9 mouse cellular contexts compared by ENCODE assay signal in the genomic region with DNA sequence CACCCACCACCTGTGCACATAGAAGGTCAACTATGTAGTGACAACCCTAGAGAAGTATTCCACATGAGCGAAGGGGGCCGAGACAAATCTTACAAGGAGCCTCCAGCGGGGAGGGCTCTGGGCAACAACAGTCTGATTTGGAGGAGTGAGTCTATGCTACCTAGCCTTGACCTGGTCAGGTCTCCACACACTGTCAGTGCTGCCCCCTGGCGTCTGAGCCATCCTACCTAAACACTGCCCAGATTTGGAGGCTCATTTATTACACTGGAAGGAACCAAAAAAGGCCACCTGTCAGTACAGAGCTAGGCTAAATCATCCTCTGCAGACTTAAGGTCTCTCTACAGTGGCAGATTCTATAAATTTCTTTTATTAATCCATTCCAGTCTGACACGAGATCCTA. TPM values are rescaled to one million over a fixed set of nuclear protein-coding genes. Genes with fewer than 3 reads are reported as not detected.
DNase-seq lines count a peak whose midpoint lies in the region; ATAC-seq and TF ChIP-seq lines count a peak whose summit lies in the region.
"Had no signal": no experiment of that assay in that cellular context is flagged by ENCODE, and none has a peak within 500 bp of the region (broad histone marks: within the 10 kb centered on the region; RNA-seq: fewer than 3 reads in every experiment).

No protein-coding gene starts in this region.

- peak; percentile 91 for DNase-seq in midbrain, embryonic 11.5 days (ENCODE audit: low spot score, missing footprints)
- peak; percentile 79 to 91 for DNase-seq in adrenal gland, adult (ENCODE audit: inconsistent age in 2 of 2, low spot score in 1 of 2)
- peak; percentile 84 for DNase-seq in embryo, embryonic 10 days (ENCODE audit: low spot score)
- peak; percentile 79 to 86 for DNase-seq in heart, postnatal 14 days
- DNase-seq in liver, embryonic 14.5 days (ENCODE audit: low read depth in 3 of 3, low spot score in 3 of 3), result peak in 1 of 3 experiments; percentile 4
- peak; percentile 38 for DNase-seq in skeletal muscle tissue, adult 2 months (ENCODE audit: low read depth, low spot score)
- no peak for DNase-seq in layer of hippocampus, adult 18-20 months (ENCODE audit: low spot score in 2 of 2)

- no peak for TF ChIP-seq EP300 in liver, embryonic 14.5 days (IDR thresholded peaks at IDR 0.05; ENCODE audit: low read depth)

- peak; percentile 71 for TF ChIP-seq CTCF in liver, embryonic 14.5 days (IDR thresholded peaks at IDR 0.05; ENCODE audit: low read depth)

- H3K4me1 ChIP-seq in midbrain, embryonic 11.5 days (ENCODE audit: control insufficient read depth, insufficient read depth, low read length), result no peaks in the 10 kb centered on the region
- no peaks in the 10 kb centered on the region for H3K4me1 ChIP-seq in midbrain, embryonic 15.5 days
- no peaks in the 10 kb centered on the region for H3K4me1 ChIP-seq in liver, embryonic 14.5 days (replicated peaks; ENCODE audit: control insufficient read depth in 2 of 2, insufficient read depth in 2 of 2, low read length in 1 of 2)

- no peak overlapping the region for H3K4me2 ChIP-seq in midbrain, embryonic 11.5 days
- H3K4me2 ChIP-seq in midbrain, embryonic 15.5 days, result no peak overlapping the region
- H3K4me2 ChIP-seq in liver, embryonic 14.5 days (ENCODE audit: low read depth), result no peak overlapping the region

- H3K9me3 ChIP-seq in midbrain, embryonic 11.5 days (ENCODE audit: control insufficient read depth, low read length), result no peaks in the 10 kb centered on the region
- H3K9me3 ChIP-seq in midbrain, embryonic 15.5 days, result no peaks in the 10 kb centered on the region
- H3K9me3 ChIP-seq in liver, embryonic 14.5 days (ENCODE audit: control insufficient read depth, low read length), result no peaks in the 10 kb centered on the region

- H3K27ac ChIP-seq in midbrain, embryonic 11.5 days (ENCODE audit: low read depth, low read length), result no peak overlapping the region
- H3K27ac ChIP-seq in midbrain, embryonic 15.5 days, result no peak overlapping the region
- no peak overlapping the region for H3K27ac ChIP-seq in liver, embryonic 14.5 days

- no peak overlapping the region for H3K9ac ChIP-seq in midbrain, embryonic 11.5 days (ENCODE audit: low read length)
- H3K9ac ChIP-seq in midbrain, embryonic 15.5 days, result no peak overlapping the region
- no peak overlapping the region for H3K9ac ChIP-seq in liver, embryonic 14.5 days (replicated peaks)

- no peaks in the 10 kb centered on the region for H3K27me3 ChIP-seq in midbrain, embryonic 11.5 days (ENCODE audit: control insufficient read depth, insufficient read depth, low read length)
- no peaks in the 10 kb centered on the region for H3K27me3 ChIP-seq in midbrain, embryonic 15.5 days (replicated peaks)
- no peaks in the 10 kb centered on the region for H3K27me3 ChIP-seq in liver, embryonic 14.5 days (ENCODE audit: control insufficient read depth, insufficient read depth, low read length)

- 74% methylated on average over 5 of the region's 5 CpGs for WGBS in midbrain, embryonic 11.5 days
- WGBS in midbrain, embryonic 15.5 days, result 69% methylated on average over 5 of the region's 5 CpGs
- WGBS in liver, embryonic 14.5 days (ENCODE audit: insufficient replicate concordance), result 63% methylated on average over 5 of the region's 5 CpGs

- H3K36me3 ChIP-seq in midbrain, embryonic 11.5 days (ENCODE audit: control insufficient read depth, insufficient read depth, low read length), result peaks cover 44% of the 10 kb centered on the region
- H3K36me3 ChIP-seq in midbrain, embryonic 15.5 days (replicated peaks), result peaks cover 55% of the 10 kb centered on the region
- H3K36me3 ChIP-seq in liver, embryonic 14.5 days (replicated peaks; ENCODE audit: control insufficient read depth, insufficient read depth, low read depth), result peaks cover 66% of the 10 kb centered on the region

- ATAC-seq in midbrain, embryonic 11.5 days (ENCODE audit: low FRiP score), result no peak
- ATAC-seq in midbrain, embryonic 15.5 days (replicated peaks), result no peak
- no peak for ATAC-seq in liver, embryonic 14.5 days (ENCODE audit: insufficient read depth)

- H3K4me3 ChIP-seq in midbrain, embryonic 11.5 days (ENCODE audit: low read depth, low read length), result no peak overlapping the region
- no peak overlapping the region for H3K4me3 ChIP-seq in midbrain, embryonic 15.5 days
- H3K4me3 ChIP-seq in liver, embryonic 14.5 days (ENCODE audit: insufficient read depth in 1 of 2, low read depth in 2 of 2, low read length in 2 of 2), result no peak overlapping the region

- intact Hi-C loops in heart, postnatal 14 days (cut with DNase I), result loop anchor here (1.0 kb wide), 1 partner anchor 78 kb away; no protein-coding TSS in a partner anchor

RNA-seq across cellular contexts. Expression of a gene that starts 16.2 kb away (rescaled TPM):
- not detected in 2 replicates for polyA plus RNA-seq in midbrain, embryonic 11.5 days (2014; fragmentation: Nextera tagmentation; extraction: Ambion mirVana)
- 13.7 and 14.8 TPM in 2 replicates for polyA plus RNA-seq in midbrain, embryonic 15.5 days (2015; fragmentation: Nextera tagmentation; extraction: Ambion mirVana)
- 10 to 100 TPM; 20.4 to 25.4 TPM for total RNA-seq in heart, postnatal 14 days (2021)
- polyA plus RNA-seq in liver, embryonic 14.5 days (2012; rRNA removed), result not detected in 2 replicates
- not detected in 2 replicates for polyA plus RNA-seq in liver, embryonic 14.5 days (2014; fragmentation: Nextera tagmentation; extraction: Ambion mirVana)
- total RNA-seq in layer of hippocampus, adult 18-20 months (2021), result 1 to 10 TPM; 4.0 to 4.8 TPM

RNA-seq across cellular contexts. Expression of a gene that starts 28.9 kb away (rescaled TPM):
- 240 and 252 TPM in 2 replicates for polyA plus RNA-seq in midbrain, embryonic 11.5 days (2014; fragmentation: Nextera tagmentation; extraction: Ambion mirVana)
- polyA plus RNA-seq in midbrain, embryonic 15.5 days (2015; fragmentation: Nextera tagmentation; extraction: Ambion mirVana), result 133 and 146 TPM in 2 replicates
- 10 to 100 TPM; 39.2 to 40.5 TPM for total RNA-seq in heart, postnatal 14 days (2021)
- polyA plus RNA-seq in liver, embryonic 14.5 days (2012; rRNA removed), result 51.1 and 51.8 TPM in 2 replicates
- polyA plus RNA-seq in liver, embryonic 14.5 days (2014; fragmentation: Nextera tagmentation; extraction: Ambion mirVana), result 88.8 and 116 TPM in 2 replicates
- total RNA-seq in layer of hippocampus, adult 18-20 months (2021), result 100 to 1,000 TPM; 123 to 126 TPM

RNA-seq across cellular contexts. Expression of a gene that starts 29.1 kb away (rescaled TPM):
- 1.6 and 1.9 TPM in 2 replicates for polyA plus RNA-seq in midbrain, embryonic 11.5 days (2014; fragmentation: Nextera tagmentation; extraction: Ambion mirVana)
- polyA plus RNA-seq in midbrain, embryonic 15.5 days (2015; fragmentation: Nextera tagmentation; extraction: Ambion mirVana), result 2.0 and 2.2 TPM in 2 replicates
- under 1 TPM; 0.14 to 0.22 TPM for total RNA-seq in heart, postnatal 14 days (2021)
- polyA plus RNA-seq in liver, embryonic 14.5 days (2012; rRNA removed), result 0.29 and 0.59 TPM in 2 replicates
- 0.75 and 1.1 TPM in 2 replicates for polyA plus RNA-seq in liver, embryonic 14.5 days (2014; fragmentation: Nextera tagmentation; extraction: Ambion mirVana)
- total RNA-seq in layer of hippocampus, adult 18-20 months (2021), result 1 to 10 TPM; 1.5 to 2.2 TPM
- total RNA-seq: gastrocnemius, postnatal 4 days had no signal

RNA-seq across cellular contexts. Expression of a gene that starts 32.4 kb away (rescaled TPM):
- polyA plus RNA-seq in midbrain, embryonic 11.5 days (2014; fragmentation: Nextera tagmentation; extraction: Ambion mirVana), result 85.5 and 87.8 TPM in 2 replicates
- 36.9 TPM in 2 replicates for polyA plus RNA-seq in midbrain, embryonic 15.5 days (2015; fragmentation: Nextera tagmentation; extraction: Ambion mirVana)
- 10 to 100 TPM; 37.7 to 42.6 TPM for total RNA-seq in heart, postnatal 14 days (2021)
- polyA plus RNA-seq in liver, embryonic 14.5 days (2012; rRNA removed), result 1.2 and 1.7 TPM in 2 replicates
- polyA plus RNA-seq in liver, embryonic 14.5 days (2014; fragmentation: Nextera tagmentation; extraction: Ambion mirVana), result 1.1 and 1.5 TPM in 2 replicates
- 1 to 10 TPM; 3.0 to 3.8 TPM for total RNA-seq in layer of hippocampus, adult 18-20 months (2021)

RNA-seq across cellular contexts. Expression of a gene that starts 33.1 kb away (rescaled TPM):
- polyA plus RNA-seq in midbrain, embryonic 11.5 days (2014; fragmentation: Nextera tagmentation; extraction: Ambion mirVana), result 0.10 and 0.11 TPM in 2 replicates
- not detected in 2 replicates for polyA plus RNA-seq in midbrain, embryonic 15.5 days (2015; fragmentation: Nextera tagmentation; extraction: Ambion mirVana)
- not detected for total RNA-seq in heart, postnatal 14 days (2021)
- polyA plus RNA-seq in liver, embryonic 14.5 days (2012; rRNA removed), result not detected in 2 replicates
- 0.06 TPM in 1 of 2 replicates, not detected in the other for polyA plus RNA-seq in liver, embryonic 14.5 days (2014; fragmentation: Nextera tagmentation; extraction: Ambion mirVana)
- total RNA-seq in layer of hippocampus, adult 18-20 months (2021), result under 1 TPM in 1 of 2 experiments, not detected in 1; 0.27 TPM
- total RNA-seq: gastrocnemius, postnatal 4 days had no signal

Comparison
In these comparisons a context has a peak if more than half of its experiments do, and no peak if none do; other contexts are left out.
1. RNA of a gene that starts 16.2 kb away (polyA plus RNA-seq): 13.7 to 14.8 TPM in midbrain, embryonic 15.5 days; not detected in liver, embryonic 14.5 days and not detected in midbrain, embryonic 11.5 days; every median in the first group is over 10 times any median in the second.
2. DNase-seq: peak in midbrain, embryonic 11.5 days (single experiment), adrenal gland, adult (2 of 2), embryo, embryonic 10 days (single experiment), heart, postnatal 14 days (2 of 2) and skeletal muscle tissue, adult 2 months (single experiment); none in layer of hippocampus, adult 18-20 months (0 of 2).